Mouse (Mus musculus) stomach, postnatal 0 days (tissue): ENCODE results near the gene Cacna1a.

Experiments used
- CTCF ChIP-seq: IDR thresholded peaks from 2 replicates; pipeline ENCODE4 v1.5.1; 2016; ENCODE audit warnings: antibody characterized with exemption, low read depth, mild to moderate bottlenecking, moderate library complexity
- EP300 ChIP-seq: optimal IDR thresholded peaks from 2 replicates; pipeline ENCODE3; 2016; ENCODE audit warnings: antibody characterized with exemption

- TF ChIP-seq CTCF (peak; percentile 35; the same call in 1 of the 2 replicates), EP300 (no peak)
These were observed 253.5 kb downstream of the Cacna1a start for GRCm38 (mm10) chr8:84641578-84642361.
